Mouse (Mus musculus) limb, embryonic 13.5 days (tissue): ENCODE data around the gene Dtd1. TPM values are rescaled to one million over a fixed set of nuclear protein-coding genes. Genes with fewer than 3 reads are reported as not detected.
A peak's percentile ranks its signal among the peaks of the same experiment; 100 is the strongest.

Experiments
- ATAC-seq: fragments of 200-750 bp; cut with Nextera tagmentation; 2 replicates; pipeline ENCODE4 v1.8.0; 2017; ENCODE audit warnings: low read depth, moderate number of reproducible peaks, moderate TSS enrichment; ENCODE audit not compliant: low FRiP score
- H3K27ac ChIP-seq: fragments of 300-500 bp; sonication (generic); 2 replicates; pipeline ENCODE4 v1.5.1; 2015; ENCODE audit warnings: inconsistent platforms, mild to moderate bottlenecking, moderate library complexity
- H3K27me3 ChIP-seq: fragments of 300-500 bp; sonication (generic); 2 replicates; pipeline ENCODE4 v1.6.1; 2015; ENCODE audit warnings: mild to moderate bottlenecking, inconsistent platforms
- H3K36me3 ChIP-seq: fragments of 300-500 bp; sonication (generic); 2 replicates; pipeline ENCODE4 v1.6.1; 2015; ENCODE audit warnings: inconsistent platforms, mild to moderate bottlenecking, moderate library complexity
- H3K4me1 ChIP-seq: fragments of 300-500 bp; sonication (generic); 2 replicates; pipeline ENCODE4 v1.6.1; 2015; ENCODE audit warnings: inconsistent platforms
- H3K4me2 ChIP-seq: fragments of 300-500 bp; sonication (generic); replicated peaks from 2 replicates; pipeline ENCODE4 v1.6.1; 2015; ENCODE audit warnings: inconsistent platforms, mild to moderate bottlenecking, moderate library complexity
- H3K4me3 ChIP-seq: fragments of 300-500 bp; sonication (generic); 2 replicates; pipeline ENCODE4 v1.5.1; 2015; ENCODE audit warnings: moderate library complexity, mild to moderate bottlenecking, inconsistent platforms
- H3K9ac ChIP-seq: fragments of 300-500 bp; sonication (generic); 2 replicates; pipeline ENCODE4 v1.6.1; 2015; ENCODE audit warnings: mild to moderate bottlenecking, inconsistent platforms
- H3K9me3 ChIP-seq: fragments of 300-500 bp; sonication (generic); 2 replicates; pipeline ENCODE4 v1.6.1; 2016; ENCODE audit warnings: inconsistent platforms
- WGBS: fragments of 180-500 bp; shearing (Covaris S2); methylation state at CpG from one replicate; pipeline ENCODE4 v1.1.7; 2015; 5-methylcytosine and 5-hydroxymethylcytosine counted together
- polyA plus RNA-seq: library from polyadenylated mRNA; unstranded; fragments of >200 nt; fragmentation: Nextera tagmentation; extraction: Ambion mirVana; gene quantifications from 2 replicates; pipeline ENCODE4 v1.2.1, GENCODE M21; 2015

Gene Dtd1
- polyA plus RNA-seq, 1 experiment from 2014 or later = 48.8 TPM

DNA sequence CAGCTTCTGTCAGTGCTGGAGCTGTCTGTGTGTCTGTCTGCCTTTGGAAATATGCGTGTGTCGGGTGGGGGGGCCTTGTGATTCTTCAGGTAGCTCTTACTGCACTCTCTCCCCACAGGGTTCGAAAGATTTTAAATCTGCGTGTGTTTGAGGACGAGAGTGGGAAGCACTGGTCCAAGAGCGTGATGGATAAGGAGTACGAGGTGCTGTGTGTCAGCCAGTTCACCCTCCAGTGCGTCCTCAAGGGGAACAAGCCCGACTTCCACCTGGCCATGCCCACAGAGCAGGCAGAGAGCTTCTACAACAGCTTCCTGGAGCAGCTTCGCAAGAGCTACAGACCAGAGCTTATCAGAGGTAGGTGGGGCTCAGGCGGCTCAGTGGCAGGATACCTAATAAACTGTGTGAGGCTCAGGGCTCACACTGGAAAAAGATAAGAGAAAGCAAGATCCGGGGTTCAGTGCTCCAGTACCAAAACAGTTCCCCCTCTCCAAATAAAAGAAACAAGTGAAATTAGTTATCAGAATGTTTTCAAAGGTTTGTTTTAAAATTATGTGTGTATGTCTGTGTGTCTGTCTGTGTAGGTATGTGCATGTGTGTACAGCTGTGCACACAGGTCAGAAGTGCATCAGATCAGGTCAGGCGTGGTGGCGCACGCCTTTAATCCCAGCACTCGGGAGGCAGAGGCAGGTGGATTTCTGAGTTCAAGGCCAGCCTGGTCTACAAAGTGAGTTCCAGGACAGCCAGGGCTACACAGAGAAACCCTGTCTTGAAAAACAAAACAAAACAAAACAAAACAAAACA lies 17.6 kb downstream of the Dtd1 start:
- no peak for ATAC-seq
- no peaks in the 10 kb centered on the region for H3K36me3 ChIP-seq
- no peak overlapping the region for H3K4me3 ChIP-seq
- no peak overlapping the region for H3K9ac ChIP-seq
- H3K4me1 ChIP-seq = no peaks in the 10 kb centered on the region
- H3K9me3 ChIP-seq = no peaks in the 10 kb centered on the region
- H3K4me2 ChIP-seq = no peak overlapping the region
- no peaks in the 10 kb centered on the region for H3K27me3 ChIP-seq
- WGBS = 86% methylated on average over 16 of the region's 16 CpGs
- no peak overlapping the region for H3K27ac ChIP-seq

DNA sequence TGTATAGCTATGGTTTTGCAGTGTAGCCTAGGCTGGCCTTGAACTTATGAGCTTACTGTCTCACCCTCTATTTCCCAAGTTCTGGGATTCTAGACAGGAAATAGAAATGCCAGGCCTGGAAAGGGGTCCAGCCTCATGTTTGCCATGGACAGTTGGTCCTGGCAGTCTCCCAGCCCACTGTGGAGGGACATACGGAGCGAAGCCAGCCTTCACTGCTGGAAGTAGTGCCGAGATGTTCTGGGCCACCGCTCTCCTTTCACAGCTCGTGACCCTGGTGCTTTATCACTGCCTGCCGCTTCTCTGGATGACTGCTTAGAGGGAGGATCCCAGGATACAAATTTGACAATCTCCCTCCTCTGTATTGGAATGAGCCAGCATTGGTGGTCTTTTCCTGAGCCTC lies 21.8 kb downstream of the Dtd1 start:
- Histone ChIP-seq H3K4me3 (no peak overlapping the region), H3K9ac (no peak overlapping the region), H3K9me3 (no peaks in the 10 kb centered on the region), H3K36me3 (no peaks in the 10 kb centered on the region), H3K27ac (no peak overlapping the region), H3K27me3 (no peaks in the 10 kb centered on the region), H3K4me1 (no peaks in the 10 kb centered on the region), H3K4me2 (no peak overlapping the region)
- ATAC-seq = no peak
- WGBS = 90% methylated on average over 6 of the region's 6 CpGs

DNA sequence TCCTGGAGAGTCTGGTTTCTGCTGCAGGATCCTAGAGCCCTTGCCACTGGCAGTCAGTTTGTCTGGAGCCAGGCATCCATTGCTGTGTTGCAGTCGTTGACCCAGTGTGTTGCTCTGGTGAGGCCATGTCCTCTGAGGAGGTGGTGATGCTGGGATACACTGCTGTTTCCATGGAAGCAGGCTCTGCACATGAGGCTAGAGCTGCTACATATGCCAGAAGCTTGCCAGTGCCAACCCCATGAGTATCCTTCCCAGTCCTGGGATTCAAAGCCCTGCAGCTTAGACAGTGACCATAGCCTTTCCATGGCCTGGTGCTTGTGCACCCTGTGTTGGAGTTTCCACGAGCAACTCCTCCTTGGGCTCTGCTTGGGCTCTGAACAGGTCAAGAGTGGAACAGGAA lies 33.9 kb downstream of the Dtd1 start:
- no peak overlapping the region for H3K4me3 ChIP-seq
- no peaks in the 10 kb centered on the region for H3K27me3 ChIP-seq
- H3K4me1 ChIP-seq = 0 out of 2 replicates have a peak, but pooled peaks cover 6% of the 10 kb centered on the region
- WGBS = 83% methylated on average over 2 of the region's 2 CpGs
- peaks cover 6% of the 10 kb centered on the region; the same call in 1 of the 2 replicates for H3K36me3 ChIP-seq
- peaks cover 4% of the 10 kb centered on the region; the same call in 1 of the 2 replicates for H3K9me3 ChIP-seq
- H3K9ac ChIP-seq = no peak overlapping the region
- H3K27ac ChIP-seq = no peak overlapping the region
- no peak overlapping the region for H3K4me2 ChIP-seq
- no peak for ATAC-seq

DNA sequence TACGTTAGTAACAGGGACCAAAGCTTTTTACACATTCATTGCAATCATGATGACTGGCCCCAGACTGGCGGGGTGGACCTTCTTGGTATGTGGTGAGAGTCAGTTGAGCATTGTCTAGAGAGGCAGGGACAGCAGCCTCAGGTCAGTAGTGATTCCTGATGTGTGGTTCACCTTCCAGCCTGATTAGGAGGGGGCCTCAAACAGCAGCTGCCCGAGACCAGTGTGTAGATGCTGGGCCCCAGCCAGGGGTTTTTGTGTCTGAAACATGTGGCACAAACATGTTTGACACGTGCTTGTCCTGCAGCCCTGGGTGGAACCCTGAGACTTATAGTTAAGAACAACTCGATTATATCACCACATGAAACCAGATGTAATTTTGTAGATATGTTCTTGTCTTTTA lies 34.5 kb downstream of the Dtd1 start:
- Histone ChIP-seq H3K9ac (no peak overlapping the region), H3K4me3 (no peak overlapping the region), H3K9me3 (peaks cover 4% of the 10 kb centered on the region; the same call in 1 of the 2 replicates), H3K4me1 (0 out of 2 replicates have a peak, but pooled peaks cover 6% of the 10 kb centered on the region), H3K27me3 (no peaks in the 10 kb centered on the region), H3K36me3 (peaks cover 6% of the 10 kb centered on the region; the same call in 1 of the 2 replicates), H3K27ac (no peak overlapping the region), H3K4me2 (no peak overlapping the region)
- ATAC-seq = no peak
- WGBS = 48% methylated on average over 5 of the region's 5 CpGs

DNA sequence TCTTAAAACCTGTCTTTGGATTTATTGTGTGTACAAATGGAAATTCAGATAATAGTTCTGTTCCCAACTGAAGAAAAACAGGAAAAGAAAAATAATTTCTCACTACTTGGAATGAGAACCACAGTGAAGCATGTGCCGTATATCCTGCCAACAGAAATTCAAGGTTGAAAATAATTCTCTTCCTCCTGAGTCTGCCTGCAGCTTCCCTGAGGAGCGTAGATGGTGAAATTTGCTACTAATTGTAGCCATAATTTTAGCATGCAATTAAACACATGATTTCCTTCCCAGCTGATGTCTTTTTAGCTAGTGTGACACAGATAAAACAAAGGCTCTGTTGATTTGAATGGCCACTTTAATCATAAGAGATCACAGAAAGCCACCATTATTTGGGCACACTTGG lies 35.0 kb downstream of the Dtd1 start:
- 62% methylated on average over 2 of the region's 2 CpGs for WGBS
- H3K9me3 ChIP-seq = peaks cover 4% of the 10 kb centered on the region; the same call in 1 of the 2 replicates
- no peak overlapping the region for H3K9ac ChIP-seq
- ATAC-seq = no peak
- H3K27ac ChIP-seq = no peak overlapping the region
- H3K36me3 ChIP-seq = peaks cover 6% of the 10 kb centered on the region; the same call in 1 of the 2 replicates
- H3K4me1 ChIP-seq = 0 out of 2 replicates have a peak, but pooled peaks cover 6% of the 10 kb centered on the region
- no peak overlapping the region for H3K4me2 ChIP-seq
- H3K27me3 ChIP-seq = no peaks in the 10 kb centered on the region
- H3K4me3 ChIP-seq = no peak overlapping the region

DNA sequence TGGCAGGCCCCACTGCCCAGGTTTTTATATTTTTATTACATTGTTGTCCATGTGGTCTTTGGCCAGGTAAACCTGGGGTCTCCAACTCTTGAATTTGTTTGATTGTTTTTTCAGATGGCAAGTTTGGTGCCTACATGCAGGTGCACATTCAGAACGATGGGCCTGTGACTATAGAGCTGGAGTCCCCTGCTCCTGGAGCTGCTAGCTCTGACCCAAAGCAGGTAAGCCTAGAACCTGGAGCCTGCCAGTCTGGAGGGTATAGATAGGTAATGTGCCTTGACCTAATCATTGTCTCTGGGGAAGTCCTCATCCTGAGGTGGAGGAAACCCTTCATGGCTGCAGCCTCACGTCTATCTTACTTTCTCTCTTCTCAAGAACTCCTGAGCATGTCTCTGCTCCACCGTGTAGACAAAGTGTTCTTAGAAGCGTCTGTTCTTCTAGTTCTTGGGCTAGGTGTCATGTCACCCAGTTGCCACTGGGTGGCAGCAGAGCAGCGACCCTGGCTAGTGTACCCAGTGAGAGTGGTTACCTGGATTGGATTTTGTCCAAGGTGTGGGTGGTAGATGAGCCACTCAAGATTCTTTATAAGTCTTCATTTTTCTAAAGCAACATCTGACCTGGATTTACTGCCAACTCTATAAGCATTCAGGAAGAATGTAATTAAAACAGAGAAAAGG lies 36.1 kb downstream of the Dtd1 start:
- H3K9ac ChIP-seq = no peak overlapping the region
- peak; percentile 78 for ATAC-seq
- no peak overlapping the region for H3K4me3 ChIP-seq
- H3K27ac ChIP-seq = no peak overlapping the region
- H3K9me3 ChIP-seq = peaks cover 4% of the 10 kb centered on the region; the same call in 1 of the 2 replicates
- WGBS = 25% methylated on average over 5 of the region's 5 CpGs
- H3K27me3 ChIP-seq = no peaks in the 10 kb centered on the region
- H3K4me2 ChIP-seq = no peak overlapping the region
- H3K36me3 ChIP-seq = peaks cover 6% of the 10 kb centered on the region; the same call in 1 of the 2 replicates
- 0 out of 2 replicates have a peak, but pooled peaks cover 6% of the 10 kb centered on the region for H3K4me1 ChIP-seq

DNA sequence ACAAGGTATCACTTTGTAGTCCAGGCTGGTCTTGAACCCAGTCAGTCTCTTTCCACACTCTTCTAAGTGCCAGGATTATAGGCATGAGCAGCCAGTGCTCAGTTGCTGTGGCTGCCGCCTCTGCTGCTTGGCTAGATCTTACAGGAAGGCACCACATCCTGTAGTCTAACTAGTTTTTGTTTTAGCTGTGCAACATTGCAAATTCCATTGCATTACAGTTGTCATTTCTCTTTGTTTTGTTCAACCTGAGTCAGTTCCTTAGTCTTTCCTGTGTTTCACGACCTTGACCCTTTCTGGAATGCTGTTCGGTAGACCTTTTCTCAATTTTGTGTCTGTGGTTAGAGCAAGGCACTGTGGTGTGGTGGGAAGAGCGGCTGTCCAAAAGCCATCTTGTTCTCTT lies 37.5 kb downstream of the Dtd1 start:
- Histone ChIP-seq H3K4me3 (no peak overlapping the region), H3K4me1 (peaks cover 14% of the 10 kb centered on the region; the same call in 1 of the 2 replicates), H3K27ac (no peak overlapping the region), H3K9ac (no peak overlapping the region), H3K9me3 (peaks cover 3% of the 10 kb centered on the region; the same call in 1 of the 2 replicates), H3K36me3 (peaks cover 6% of the 10 kb centered on the region; the same call in 1 of the 2 replicates), H3K4me2 (no peak overlapping the region), H3K27me3 (no peaks in the 10 kb centered on the region)
- ATAC-seq = no peak
- 82% methylated on average over 4 of the region's 4 CpGs for WGBS

DNA sequence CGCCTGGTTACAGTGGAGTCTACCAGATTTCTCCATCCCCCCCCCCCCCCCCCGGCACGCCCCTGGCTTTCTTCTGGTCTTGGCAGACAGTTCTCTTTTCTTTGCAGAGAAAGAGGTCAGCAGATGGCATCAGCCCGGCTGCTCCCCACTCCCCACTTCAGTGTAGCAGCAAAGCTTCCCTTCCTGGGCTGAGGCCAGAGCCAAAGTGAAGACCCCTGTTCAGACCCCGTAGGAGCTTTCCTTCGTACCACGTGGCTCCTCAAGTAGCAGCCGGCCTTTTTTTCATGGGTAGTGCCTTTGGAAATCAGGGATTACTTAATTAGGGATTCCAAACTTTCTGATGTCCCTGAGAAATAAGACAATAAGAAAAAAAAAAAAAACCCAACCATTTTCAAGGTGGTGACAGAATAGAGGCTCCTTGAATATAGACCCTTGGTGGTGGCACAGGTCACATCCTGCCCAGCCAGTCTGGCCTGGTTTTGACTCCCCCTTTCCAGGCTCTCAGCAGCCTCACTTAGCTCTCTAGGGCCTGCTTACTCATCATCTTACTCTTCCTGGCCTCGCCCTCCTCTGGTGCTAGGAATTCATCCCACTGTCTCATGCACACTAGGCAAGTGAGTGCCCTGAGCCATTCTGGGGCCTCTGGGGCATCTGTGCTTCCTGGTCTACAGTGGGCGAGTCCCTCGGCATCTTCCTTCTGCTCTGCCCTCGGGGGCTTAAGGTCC lies 38.1 kb downstream of the Dtd1 start:
- Histone ChIP-seq H3K27me3 (no peaks in the 10 kb centered on the region), H3K4me3 (no peak overlapping the region), H3K9me3 (no peaks in the 10 kb centered on the region), H3K9ac (no peak overlapping the region), H3K27ac (no peak overlapping the region), H3K4me2 (no peak overlapping the region), H3K4me1 (peaks cover 14% of the 10 kb centered on the region; the same call in 1 of the 2 replicates), H3K36me3 (no peaks in the 10 kb centered on the region)
- no peak for ATAC-seq
- 87% methylated on average over 12 of the region's 12 CpGs for WGBS

DNA sequence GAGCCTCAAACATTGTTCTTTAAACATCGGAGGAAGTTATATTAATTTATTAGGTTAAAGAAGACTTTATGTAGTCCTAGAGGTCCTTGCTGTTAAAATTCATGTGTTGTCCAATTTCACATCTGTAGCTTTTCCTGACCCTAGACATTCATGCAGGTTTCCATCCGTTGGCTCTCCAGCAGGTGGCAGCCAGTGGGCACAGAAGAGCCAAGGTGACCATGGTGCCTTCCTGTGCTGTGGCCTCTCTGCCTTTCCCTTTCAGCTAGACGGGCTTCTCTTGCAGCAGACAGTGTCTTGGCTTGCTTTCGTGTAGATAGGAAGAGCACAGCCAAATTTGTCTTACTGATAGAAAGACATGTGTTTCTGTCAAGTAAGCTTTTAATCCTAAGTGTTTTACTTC lies 39.0 kb downstream of the Dtd1 start:
- H3K4me2 ChIP-seq = no peak overlapping the region
- H3K27ac ChIP-seq = no peak overlapping the region
- H3K4me1 ChIP-seq = peaks cover 20% of the 10 kb centered on the region; the same call in 1 of the 2 replicates
- no peaks in the 10 kb centered on the region for H3K27me3 ChIP-seq
- H3K9me3 ChIP-seq = no peaks in the 10 kb centered on the region
- H3K36me3 ChIP-seq = no peaks in the 10 kb centered on the region
- WGBS = 55% methylated on average over 4 of the region's 4 CpGs
- no peak overlapping the region for H3K9ac ChIP-seq
- no peak overlapping the region for H3K4me3 ChIP-seq
- no peak for ATAC-seq

DNA sequence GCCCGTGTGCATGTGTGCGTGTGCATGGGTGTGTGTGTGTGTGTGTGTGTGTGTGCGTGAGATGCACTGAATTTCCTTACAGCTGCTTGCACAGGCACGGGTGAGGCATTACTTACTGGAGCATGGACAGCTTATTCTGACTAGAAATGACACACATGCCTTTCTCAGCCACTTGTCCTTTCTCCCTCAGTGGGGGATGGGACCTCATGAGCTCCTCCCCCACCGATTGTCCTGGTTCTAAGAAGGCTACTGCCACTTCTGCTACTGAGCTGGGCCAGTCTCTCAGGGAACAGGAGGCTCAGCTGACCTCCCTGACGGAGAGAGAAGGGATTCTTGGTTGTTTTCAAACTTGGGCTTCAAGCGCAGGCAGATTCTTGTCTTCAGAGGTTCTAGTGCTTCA lies 40.4 kb downstream of the Dtd1 start:
- Histone ChIP-seq H3K4me2 (no peak overlapping the region), H3K9ac (no peak overlapping the region), H3K4me3 (no peak overlapping the region), H3K9me3 (no peaks in the 10 kb centered on the region), H3K27me3 (no peaks in the 10 kb centered on the region), H3K36me3 (no peaks in the 10 kb centered on the region), H3K4me1 (peaks cover 21% of the 10 kb centered on the region; the same call in 1 of the 2 replicates), H3K27ac (no peak overlapping the region)
- 84% methylated on average over 7 of the region's 7 CpGs for WGBS
- ATAC-seq = no peak

DNA sequence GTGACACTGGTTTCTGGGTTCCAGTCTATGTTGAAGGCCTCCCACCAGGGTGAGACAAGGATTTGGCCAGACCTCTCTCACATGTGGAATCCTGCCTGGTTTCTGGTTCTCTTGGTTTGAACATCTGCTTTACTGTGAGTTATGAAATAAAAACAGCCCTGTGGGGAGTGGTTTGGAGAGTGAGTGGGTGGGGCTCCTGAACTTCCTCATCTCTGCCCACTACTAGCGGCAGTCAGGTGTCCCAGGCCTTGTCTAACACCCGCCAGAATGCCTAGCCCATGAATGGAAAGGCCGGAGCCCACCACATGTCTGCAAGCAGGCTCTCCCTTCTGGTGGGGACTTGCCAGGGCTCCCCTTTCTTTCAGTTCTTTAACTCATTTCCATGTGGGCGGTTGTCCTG lies 42.3 kb downstream of the Dtd1 start:
- 83% methylated on average over 4 of the region's 4 CpGs for WGBS

DNA sequence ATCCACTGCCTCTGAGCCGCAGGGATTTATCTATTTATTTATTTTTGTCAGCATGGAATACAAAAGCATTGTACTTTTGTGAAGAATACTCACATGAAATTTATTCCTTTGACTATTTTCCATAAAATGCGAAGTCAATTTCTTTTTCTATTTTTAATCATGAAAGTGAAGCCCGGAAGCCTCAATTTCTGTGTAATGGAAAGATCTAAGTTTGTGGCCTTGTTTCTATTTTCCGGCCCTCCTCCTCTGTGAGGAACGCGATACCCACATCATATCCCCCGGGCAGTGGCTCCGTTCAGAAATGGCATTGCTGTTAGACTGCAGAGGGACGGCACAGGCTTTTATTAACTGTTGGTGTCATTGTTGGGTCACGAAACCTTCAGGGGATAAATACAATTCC lies 46.7 kb downstream of the Dtd1 start:
- Histone ChIP-seq H3K9ac (no peak overlapping the region), H3K4me3 (no peak overlapping the region), H3K27ac (peak overlapping the region; percentile 10; the same call in 1 of the 2 replicates), H3K27me3 (no peaks in the 10 kb centered on the region), H3K36me3 (no peaks in the 10 kb centered on the region), H3K9me3 (no peaks in the 10 kb centered on the region), H3K4me2 (no peak overlapping the region), H3K4me1 (peaks cover 38% of the 10 kb centered on the region)
- no peak for ATAC-seq
- 46% methylated on average over 10 of the region's 10 CpGs for WGBS

More for the DNA sequence above, 42.3 kb downstream of the Dtd1 start:
- no peaks in the 10 kb centered on the region for H3K27me3 ChIP-seq
- no peak overlapping the region for H3K4me3 ChIP-seq
- no peaks in the 10 kb centered on the region for H3K36me3 ChIP-seq
- ATAC-seq = no peak
- H3K9ac ChIP-seq = no peak overlapping the region
- peaks cover 36% of the 10 kb centered on the region for H3K4me1 ChIP-seq
- H3K27ac ChIP-seq = no peak overlapping the region
- H3K4me2 ChIP-seq = no peak overlapping the region
- H3K9me3 ChIP-seq = no peaks in the 10 kb centered on the region
